In genomic region chr8:79360774-79361527, GRCm38 (mm10) we compare ENCODE assay signal across 11 mouse cellular contexts. TPM values are rescaled to one million over a fixed set of nuclear protein-coding genes. Genes with fewer than 3 reads are reported as not detected.
A peak's percentile ranks its signal among the peaks of the same experiment; 100 is the strongest.
DNase-seq lines count a peak whose midpoint lies in the region; ATAC-seq and TF ChIP-seq lines count a peak whose summit lies in the region.
"Had no signal": no experiment of that assay in that cellular context is flagged by ENCODE, and none has a peak within 500 bp of the region (broad histone marks: within the 10 kb centered on the region; RNA-seq: fewer than 3 reads in every experiment).

No protein-coding gene starts in this region.

- TF ChIP-seq RAD21 in MEL (IDR thresholded peaks at IDR 0.05; ENCODE audit: low read depth, low read length): no peak

- intact Hi-C loops in gastrocnemius, postnatal 36 days (cut with DNase I): no loop called here

- WGBS in kidney, embryonic 14.5 days: 62% methylated on average over 6 of the region's 6 CpGs
- 75% methylated on average over 6 of the region's 6 CpGs for WGBS in limb, embryonic 15.5 days

- H3K27ac ChIP-seq in kidney, embryonic 14.5 days (ENCODE audit: low read depth, low read length): peak overlapping the region; percentile 17; the same call in 1 of the 2 replicates
- peak overlapping the region; percentile 37; the same call in 1 of the 2 replicates for H3K27ac ChIP-seq in MEL (ENCODE audit: control insufficient read depth, low read depth, low read length)
- H3K27ac ChIP-seq in limb, embryonic 15.5 days: peak overlapping the region; percentile 18; the same call in 1 of the 2 replicates

- DNase-seq in adrenal gland, adult (ENCODE audit: inconsistent age in 2 of 2, low spot score in 1 of 2): peak; percentile 46 to 50
- no peak for DNase-seq in adrenal gland, postnatal 25 days
- DNase-seq in kidney, adult 11 months: no peak
- peak; percentile 82 for DNase-seq in MEL (ENCODE audit: low read depth, low spot score)
- no peak for DNase-seq in Muller cell, postnatal 12 days (ENCODE audit: inconsistent ontology term)
- DNase-seq in gastrocnemius, postnatal 36 days: no peak
- DNase-seq: right cerebral cortex, postnatal 4 days had no signal

- no peaks in the 10 kb centered on the region for H3K9me3 ChIP-seq in kidney, embryonic 14.5 days (ENCODE audit: control insufficient read depth, low read length)
- no peaks in the 10 kb centered on the region for H3K9me3 ChIP-seq in MEL (replicated peaks; ENCODE audit: insufficient read depth, low read length)
- H3K9me3 ChIP-seq in limb, embryonic 15.5 days: no peaks in the 10 kb centered on the region

- no peak overlapping the region for H3K4me2 ChIP-seq in kidney, embryonic 14.5 days (replicated peaks; ENCODE audit: low read depth, low read length)
- H3K4me2 ChIP-seq in limb, embryonic 15.5 days: no peak overlapping the region
- H3K4me2 ChIP-seq: heart, embryonic 11.5 days had no signal

- no peak for ATAC-seq in kidney, embryonic 14.5 days (ENCODE audit: low FRiP score, low TSS enrichment)
- no peak for ATAC-seq in limb, embryonic 15.5 days (ENCODE audit: insufficient number of reproducible peaks, low FRiP score, low TSS enrichment, low read depth)

- TF ChIP-seq CTCF in MEL (IDR thresholded peaks at IDR 0.05 in 2 of 3, conservative IDR thresholded peaks at IDR 0.05 in 1 of 3; ENCODE audit: control insufficient read depth in 1 of 3, insufficient read depth in 1 of 3, low read depth in 2 of 3, low read length in 3 of 3, poor library complexity in 1 of 3, severe bottlenecking in 1 of 3): peak in 1 of 3 experiments; percentile 11; a peak in 2 of 6 replicates

- H3K36me3 ChIP-seq in kidney, embryonic 14.5 days (ENCODE audit: control insufficient read depth, insufficient read depth, low read length): peaks cover 11% of the 10 kb centered on the region; the same call in 1 of the 2 replicates
- H3K36me3 ChIP-seq in MEL (ENCODE audit: control insufficient read depth in 1 of 2, insufficient read depth in 2 of 2, low read length in 2 of 2): peaks cover 0 to 16% of the 10 kb centered on the region in 2 experiments; a peak in 2 of 4 replicates
- peaks cover 17% of the 10 kb centered on the region; the same call in 1 of the 2 replicates for H3K36me3 ChIP-seq in limb, embryonic 15.5 days

- no peak overlapping the region for H3K9ac ChIP-seq in kidney, embryonic 14.5 days (ENCODE audit: low read depth, low read length)
- H3K9ac ChIP-seq in MEL (ENCODE audit: control insufficient read depth, low read depth, low read length, poor library complexity, severe bottlenecking): no peak overlapping the region
- no peak overlapping the region for H3K9ac ChIP-seq in limb, embryonic 15.5 days

- no peaks in the 10 kb centered on the region for H3K27me3 ChIP-seq in kidney, embryonic 14.5 days (ENCODE audit: control insufficient read depth, insufficient read depth, low read length)
- H3K27me3 ChIP-seq in MEL (ENCODE audit: control insufficient read depth in 1 of 2, insufficient read depth in 2 of 2, low read length in 2 of 2): no peaks in the 10 kb centered on the region
- no peaks in the 10 kb centered on the region for H3K27me3 ChIP-seq in limb, embryonic 15.5 days

- no peak for TF ChIP-seq POLR2A in MEL (IDR thresholded peaks at IDR 0.05; ENCODE audit: control insufficient read depth in 1 of 2, insufficient read depth in 1 of 2, low read depth in 1 of 2, low read length in 2 of 2, poor library complexity in 1 of 2)

- peaks cover 11% of the 10 kb centered on the region; the same call in 1 of the 2 replicates for H3K4me1 ChIP-seq in kidney, embryonic 14.5 days (ENCODE audit: control insufficient read depth, insufficient read depth, low read length)
- H3K4me1 ChIP-seq in MEL (ENCODE audit: control insufficient read depth in 1 of 2, insufficient read depth in 2 of 2, low read length in 2 of 2): peaks cover 6 to 21% of the 10 kb centered on the region in 2 experiments
- peaks cover 33% of the 10 kb centered on the region for H3K4me1 ChIP-seq in limb, embryonic 15.5 days

- TF ChIP-seq EP300 in MEL (IDR thresholded peaks at IDR 0.05; ENCODE audit: low read depth in 1 of 2, low read length in 2 of 2): peak in 1 of 2 experiments; percentile 9; a peak in 1 of 4 replicates

- H3K4me3 ChIP-seq in kidney, embryonic 14.5 days (ENCODE audit: low read length): no peak overlapping the region
- no peak overlapping the region for H3K4me3 ChIP-seq in MEL (ENCODE audit: control insufficient read depth in 1 of 2, insufficient read depth in 1 of 2, low read depth in 2 of 2, low read length in 2 of 2)
- H3K4me3 ChIP-seq in limb, embryonic 15.5 days: no peak overlapping the region
- H3K4me3 ChIP-seq: myocyte had no signal

- H3K79me2 ChIP-seq in MEL (ENCODE audit: control insufficient read depth, insufficient read depth, low read length, poor library complexity): no peaks in the 10 kb centered on the region

TF ChIP-seq in MEL, 35 proteins besides CTCF, POLR2A, EP300 and RAD21:
- TF ChIP-seq ELF1 (IDR thresholded peaks at IDR 0.05; ENCODE audit: low read depth, low read length) (no peak), SIN3A (IDR thresholded peaks at IDR 0.05; ENCODE audit: low read length) (no peak), TAL1 (IDR thresholded peaks at IDR 0.05; ENCODE audit: low read length) (peak; percentile 52; the same call in 1 of the 2 replicates), MAFK (IDR thresholded peaks at IDR 0.05; ENCODE audit: borderline replicate concordance, low read depth, low read length) (no peak), ZNF384 (IDR thresholded peaks at IDR 0.05; ENCODE audit: low read depth, low read length) (no peak), ZKSCAN1 (IDR thresholded peaks at IDR 0.05; ENCODE audit: low read depth, low read length) (no peak), GATA1 (IDR thresholded peaks at IDR 0.05; ENCODE audit: low read depth, low read length) (peak; percentile 62), CHD2 (IDR thresholded peaks at IDR 0.05; ENCODE audit: low read length) (no peak), MXI1 (IDR thresholded peaks at IDR 0.05; ENCODE audit: low read depth, low read length) (no peak), JUND (IDR thresholded peaks at IDR 0.05; ENCODE audit: low read depth, low read length) (no peak), TCF12 (IDR thresholded peaks at IDR 0.05; ENCODE audit: low read depth, low read length) (no peak), POLR2AphosphoS2 (IDR thresholded peaks at IDR 0.05; ENCODE audit: low read length) (no peak), MYB (IDR thresholded peaks at IDR 0.05; ENCODE audit: low read depth, low read length) (no peak), TBP (IDR thresholded peaks at IDR 0.05; ENCODE audit: low read depth, low read length) (0 out of 2 replicates have a peak, but pooled peaks have one; percentile 19), HCFC1 (IDR thresholded peaks at IDR 0.05; ENCODE audit: low read depth, low read length) (0 out of 2 replicates have a peak, but pooled peaks have one; percentile 41), GABPA (IDR thresholded peaks at IDR 0.05; ENCODE audit: low read depth, low read length) (no peak), USF1 (IDR thresholded peaks at IDR 0.05; ENCODE audit: low read depth, low read length) (no peak), BHLHE40 (IDR thresholded peaks at IDR 0.05; ENCODE audit: borderline replicate concordance, low read depth, low read length) (no peak), NRF1 (IDR thresholded peaks at IDR 0.05; ENCODE audit: insufficient read depth, low read depth, low read length, poor library complexity, severe bottlenecking) (no peak), CHD1 (IDR thresholded peaks at IDR 0.05; ENCODE audit: low read depth, low read length) (no peak), E2F4 (IDR thresholded peaks at IDR 0.05; ENCODE audit: borderline replicate concordance, low read depth, low read length) (no peak), MAZ (IDR thresholded peaks at IDR 0.05; ENCODE audit: low read depth, low read length) (no peak), RCOR1 (IDR thresholded peaks at IDR 0.05; ENCODE audit: low read depth, low read length) (no peak), MEF2A (IDR thresholded peaks at IDR 0.05; ENCODE audit: extremely low read depth, insufficient replicate concordance, low read depth, low read length, poor library complexity, severe bottlenecking) (no peak), NELFE (IDR thresholded peaks at IDR 0.05; ENCODE audit: low read depth, low read length) (no peak), ZMIZ1 (IDR thresholded peaks at IDR 0.05; ENCODE audit: low read depth, low read length) (no peak), SMC3 (IDR thresholded peaks at IDR 0.05; ENCODE audit: low read depth, low read length) (peak; percentile 24), POLR2AphosphoS5 (IDR thresholded peaks at IDR 0.05; ENCODE audit: borderline replicate concordance, low read depth, low read length) (no peak), MYC (IDR thresholded peaks at IDR 0.05; ENCODE audit: low read depth, low read length) (no peak), ZC3H11A (IDR thresholded peaks at IDR 0.05; ENCODE audit: low read depth, low read length) (peak; percentile 20; the same call in 1 of the 2 replicates), KAT2A (conservative IDR thresholded peaks at IDR 0.05; ENCODE audit: low read depth, low read length) (no peak), USF2 (IDR thresholded peaks at IDR 0.05; ENCODE audit: borderline replicate concordance in 1 of 2, insufficient read depth in 1 of 2, low read depth in 1 of 2, low read length in 2 of 2) (no peak), ETS1 (IDR thresholded peaks at IDR 0.05; ENCODE audit: low read depth, low read length) (0 out of 2 replicates have a peak, but pooled peaks have one; percentile 13), UBTF (IDR thresholded peaks at IDR 0.05; ENCODE audit: borderline replicate concordance, insufficient read depth, low read depth, low read length) (no peak)

RNA-seq across cellular contexts. Expression of gene Smad1, which starts 38.4 kb away (rescaled TPM):
- 29.8 and 30.5 TPM in 2 replicates for total RNA-seq in adrenal gland, postnatal 25 days (2021)
- 34.5 and 50.3 TPM in 2 replicates for polyA plus RNA-seq in kidney, embryonic 14.5 days (2014; fragmentation: Nextera tagmentation; extraction: Ambion mirVana)
- total RNA-seq in MEL (2012; rRNA removed): 1.3 and 2.1 TPM in 2 replicates
- polyA plus RNA-seq in MEL (2012; ENCODE audit: insufficient read depth in 1 of 2, insufficient read length in 2 of 2, low read depth in 1 of 2, low replicate concordance in 2 of 2, missing spikeins in 1 of 2): 1 to 10 TPM in 1 of 2 experiments, not detected in 1; 2.0 TPM
- 49.0 and 54.2 TPM in 2 replicates for polyA plus RNA-seq in limb, embryonic 15.5 days (2015; fragmentation: Nextera tagmentation; extraction: Ambion mirVana)
- total RNA-seq in gastrocnemius, postnatal 36 days (2021): 10 to 100 TPM in 1 of 2 experiments, 1 to 10 TPM in 1; 8.8 to 10.4 TPM

Comparison
In these comparisons a context has a peak if more than half of its experiments do, and no peak if none do; other contexts are left out.
1. DNase-seq: peak in adrenal gland, adult (2 of 2) and MEL (single experiment); none in adrenal gland, postnatal 25 days (single experiment), kidney, adult 11 months (single experiment), Muller cell, postnatal 12 days (single experiment) and gastrocnemius, postnatal 36 days (0 of 2).
2. Peak in every context shown above with its lines, with median percentiles within 50 percentile points of each other: H3K27ac ChIP-seq.